Mouse (Mus musculus) urinary bladder, postnatal 25 days (tissue): ENCODE data around the gene Inpp5k.

Experiments
- DNase-seq: peaks from one replicate; pipeline ENCODE4 v3.0.0; 2022; ENCODE audit warnings: low spot score

Gene Inpp5k

DNA sequence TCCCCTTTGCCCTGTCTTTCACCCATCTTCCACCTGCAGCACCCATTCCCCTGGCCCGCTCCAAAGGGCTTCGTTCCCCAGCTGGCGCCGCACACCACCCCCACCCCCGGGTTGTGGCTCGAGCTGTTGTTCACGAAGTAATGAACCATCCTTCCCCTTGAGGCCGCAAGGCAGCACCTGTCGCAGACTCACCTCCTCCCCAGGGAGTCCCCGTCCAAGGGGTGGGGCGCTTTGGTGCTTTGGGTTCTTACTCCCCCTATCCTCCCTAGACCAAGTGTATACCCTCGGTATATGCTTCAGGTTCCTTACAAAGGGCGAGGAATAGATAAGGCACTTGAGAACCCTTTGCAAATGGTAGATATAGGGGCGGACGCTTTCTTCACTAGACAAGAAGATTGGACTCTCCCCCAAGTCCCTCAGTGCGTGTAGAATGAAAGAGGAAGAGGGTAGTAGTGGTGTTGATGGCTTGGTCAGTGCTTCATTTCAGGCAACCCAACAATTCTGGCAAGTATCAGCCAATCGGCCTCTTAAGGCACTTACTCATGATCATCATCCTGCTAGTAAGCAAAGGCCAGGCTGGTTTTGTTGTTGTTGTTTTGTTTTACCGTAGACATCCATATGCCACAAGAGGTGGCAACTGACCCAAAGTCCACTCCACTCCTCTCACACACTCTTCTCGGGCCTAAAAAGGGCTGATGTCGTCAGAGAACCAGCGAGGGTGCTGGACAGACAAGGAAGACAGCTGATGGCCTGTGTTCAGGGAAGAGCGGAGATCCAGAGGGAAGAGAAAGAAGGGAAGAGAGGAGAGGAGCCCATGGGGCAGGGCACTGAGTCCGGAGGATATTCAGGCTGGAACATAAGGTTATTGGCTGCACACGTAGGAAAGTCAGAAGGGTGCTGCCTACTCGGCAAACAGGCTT, 23.9 kb downstream of the Inpp5k start:
- no peak for DNase-seq

DNA sequence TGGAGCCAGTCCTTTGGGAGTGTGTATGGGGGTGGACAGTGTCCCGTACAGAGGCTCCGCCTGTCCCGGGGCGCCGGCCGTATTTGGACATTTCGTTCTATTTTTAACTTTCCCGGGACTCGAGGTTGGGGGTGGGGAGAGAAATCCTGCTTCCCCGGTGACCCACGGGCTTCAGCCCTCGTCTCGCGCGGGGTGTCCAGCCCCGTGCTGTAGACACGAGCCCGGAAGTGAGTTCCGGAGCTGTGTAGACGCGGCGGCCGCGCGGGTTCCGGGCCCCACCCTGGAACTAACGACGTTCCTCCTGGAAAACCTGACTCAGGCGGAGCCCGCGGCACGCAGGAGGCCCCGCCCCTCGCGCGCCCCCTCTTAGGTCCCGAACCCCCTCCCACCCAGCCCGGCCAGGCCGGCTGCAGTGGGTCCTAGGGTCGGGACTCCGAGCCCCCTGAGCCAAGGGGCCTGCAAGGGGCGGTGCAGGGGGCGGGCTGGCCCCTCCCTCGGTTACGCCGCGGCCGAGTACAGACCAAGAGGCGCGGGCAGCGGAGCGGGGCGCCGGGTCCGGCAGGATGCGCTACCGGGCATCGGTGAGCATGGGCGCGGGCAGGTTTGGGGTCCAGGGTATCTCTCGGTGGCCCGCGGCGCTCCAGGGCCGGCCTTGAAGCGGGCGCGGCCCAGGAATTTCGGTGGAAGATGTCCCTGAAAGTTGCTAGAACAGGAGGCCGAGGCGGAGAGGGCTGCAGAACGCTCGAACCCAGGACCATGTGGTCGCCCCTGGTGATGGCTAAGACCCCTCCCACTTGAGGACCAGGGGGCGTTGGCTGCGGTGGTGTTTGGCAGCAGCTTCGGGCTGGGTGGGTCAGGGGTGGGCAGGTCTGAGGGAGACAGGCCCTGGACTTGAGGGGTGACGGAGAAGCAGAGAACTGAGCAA, 25.1 kb downstream of the Inpp5k start:
- peak; percentile 75 for DNase-seq

DNA sequence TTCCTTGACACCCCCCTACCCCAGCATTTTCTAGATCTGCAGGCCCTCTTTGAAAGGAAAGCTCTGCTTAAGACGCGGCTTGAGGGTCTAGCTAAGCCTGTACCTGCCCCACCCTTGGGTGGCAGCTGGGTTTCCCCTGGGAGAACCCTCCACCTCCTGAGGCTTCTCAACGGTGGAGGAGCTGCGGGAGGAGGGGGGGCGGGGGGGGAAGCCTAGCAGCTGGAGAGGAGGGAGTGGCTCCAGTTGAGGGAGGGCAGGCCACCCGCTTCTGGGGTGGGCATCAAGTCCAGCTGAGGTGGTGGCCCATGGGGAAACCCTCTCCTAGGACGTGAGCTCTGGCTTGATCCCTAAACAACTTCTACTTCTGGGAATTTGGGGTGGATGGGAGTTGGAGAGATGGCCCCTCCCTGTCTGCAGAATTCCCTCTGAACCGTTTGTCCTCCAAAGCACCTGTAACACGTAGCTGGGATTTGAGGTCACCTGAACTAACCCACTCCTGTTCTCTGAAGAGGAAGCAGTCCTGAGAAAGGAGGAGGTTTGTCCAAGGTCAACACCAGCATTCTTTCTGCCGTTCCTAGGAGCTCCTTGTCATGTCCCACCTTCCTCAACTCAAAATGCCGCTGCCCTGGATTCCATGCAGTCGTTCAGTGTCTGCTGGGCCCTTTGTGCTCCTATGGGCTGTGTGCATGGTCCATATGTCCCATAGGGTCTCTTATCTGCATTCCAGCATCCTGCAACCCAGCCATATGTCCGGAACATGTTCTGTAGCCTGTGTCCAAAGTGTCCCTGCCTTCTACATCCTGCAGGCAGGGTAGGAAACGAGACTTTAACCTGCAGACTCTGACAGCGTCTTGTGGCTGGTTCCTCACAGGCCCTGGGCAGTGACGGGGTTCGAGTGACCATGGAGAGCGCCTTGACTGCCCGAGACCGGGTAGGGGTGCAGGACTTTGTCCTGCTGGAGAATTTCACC, 26.1 kb downstream of the Inpp5k start:
- DNase-seq: no peak

DNA sequence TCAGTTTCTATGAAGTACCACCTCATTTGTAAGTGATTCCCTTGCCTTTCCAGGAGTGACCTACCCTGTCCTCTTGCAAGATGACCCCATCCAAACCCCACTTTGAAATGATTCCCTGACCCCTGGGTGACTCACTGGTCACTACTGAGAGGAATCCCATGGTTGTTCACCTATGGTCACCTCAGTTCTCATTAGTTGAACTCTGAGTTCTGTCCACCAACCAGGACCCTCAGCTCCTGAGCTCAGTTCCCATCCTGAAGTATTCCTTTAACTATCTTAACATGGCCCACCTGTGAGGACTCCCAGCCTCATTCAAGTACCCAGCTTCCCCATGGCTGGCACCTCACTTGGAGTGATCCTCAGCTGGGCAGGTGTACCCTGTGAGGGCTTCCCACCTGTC, 27.1 kb downstream of the Inpp5k start:
- no peak for DNase-seq

DNA sequence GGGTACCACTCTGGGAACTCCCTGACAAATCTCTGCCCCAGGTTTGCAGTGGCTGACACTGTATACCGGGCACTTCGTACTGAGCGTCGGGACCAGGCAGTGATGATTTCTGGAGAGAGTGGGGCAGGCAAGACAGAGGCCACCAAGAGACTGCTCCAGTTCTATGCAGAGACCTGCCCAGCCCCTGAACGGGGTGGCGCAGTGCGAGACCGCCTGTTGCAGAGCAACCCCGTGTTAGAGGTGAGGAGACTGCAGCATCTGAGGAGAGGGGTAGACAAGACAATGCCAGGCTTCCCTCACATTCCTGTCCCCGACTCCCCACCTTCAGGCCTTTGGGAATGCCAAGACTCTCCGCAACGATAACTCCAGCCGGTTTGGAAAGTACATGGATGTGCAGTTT, 27.5 kb downstream of the Inpp5k start:
- no peak for DNase-seq

DNA sequence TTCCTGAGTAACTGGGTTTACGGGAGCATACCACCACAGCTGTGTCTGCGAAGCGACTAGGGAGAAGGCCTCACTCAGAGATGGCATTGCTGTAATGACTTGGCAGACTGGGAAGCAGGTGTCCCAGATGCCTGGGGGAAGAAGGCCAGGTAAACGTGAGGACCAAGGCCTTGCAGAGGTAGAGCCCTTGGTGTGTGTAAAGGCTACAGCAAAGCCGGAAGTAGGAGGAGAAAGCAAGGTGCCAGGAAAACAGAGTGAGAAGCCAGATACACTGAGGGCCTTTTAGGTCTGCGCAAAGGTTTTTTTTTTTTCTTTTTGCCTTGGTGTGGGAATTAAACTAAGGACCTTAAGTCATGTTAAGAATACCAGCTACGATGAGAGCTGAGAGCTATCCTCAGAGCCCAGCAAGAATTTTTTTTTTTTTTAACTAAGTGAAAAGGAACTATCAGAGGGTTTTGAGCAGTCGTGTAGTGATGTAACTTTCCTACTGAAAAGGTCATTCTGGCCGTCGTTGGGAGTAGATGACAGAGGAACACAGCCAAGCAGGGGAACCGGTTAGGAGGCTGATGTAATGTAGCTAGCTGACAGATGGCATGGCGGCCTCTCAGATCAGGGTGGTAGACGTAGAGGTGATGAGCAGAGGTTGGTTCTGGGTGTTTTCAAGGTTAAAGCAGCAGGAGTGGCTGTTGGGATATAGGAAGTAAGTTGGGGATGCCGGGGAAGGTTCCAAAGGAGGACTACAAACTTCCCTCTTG, 28.4 kb downstream of the Inpp5k start:
- no peak for DNase-seq

DNA sequence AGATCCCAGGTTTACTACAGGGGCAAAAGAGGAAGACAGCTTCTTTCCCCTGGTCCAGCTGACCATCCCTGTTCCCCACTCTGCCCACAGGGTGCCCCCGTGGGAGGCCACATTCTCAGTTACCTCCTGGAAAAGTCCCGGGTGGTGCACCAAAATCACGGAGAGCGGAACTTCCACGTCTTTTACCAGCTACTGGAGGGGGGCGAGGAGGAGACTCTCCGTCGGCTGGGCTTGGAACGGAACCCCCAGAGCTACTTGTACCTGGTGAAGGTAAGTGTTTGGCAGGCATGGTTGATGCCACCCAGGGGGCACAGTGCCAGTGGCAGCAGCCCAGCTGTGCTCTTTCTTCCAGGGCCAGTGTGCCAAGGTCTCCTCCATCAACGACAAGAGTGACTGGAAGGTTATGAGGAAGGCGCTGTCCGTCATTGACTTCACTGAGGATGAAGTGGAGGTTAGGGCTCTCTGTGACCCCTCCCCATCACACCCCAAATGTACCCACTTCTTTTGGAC, 29.3 kb downstream of the Inpp5k start:
- no peak for DNase-seq

DNA sequence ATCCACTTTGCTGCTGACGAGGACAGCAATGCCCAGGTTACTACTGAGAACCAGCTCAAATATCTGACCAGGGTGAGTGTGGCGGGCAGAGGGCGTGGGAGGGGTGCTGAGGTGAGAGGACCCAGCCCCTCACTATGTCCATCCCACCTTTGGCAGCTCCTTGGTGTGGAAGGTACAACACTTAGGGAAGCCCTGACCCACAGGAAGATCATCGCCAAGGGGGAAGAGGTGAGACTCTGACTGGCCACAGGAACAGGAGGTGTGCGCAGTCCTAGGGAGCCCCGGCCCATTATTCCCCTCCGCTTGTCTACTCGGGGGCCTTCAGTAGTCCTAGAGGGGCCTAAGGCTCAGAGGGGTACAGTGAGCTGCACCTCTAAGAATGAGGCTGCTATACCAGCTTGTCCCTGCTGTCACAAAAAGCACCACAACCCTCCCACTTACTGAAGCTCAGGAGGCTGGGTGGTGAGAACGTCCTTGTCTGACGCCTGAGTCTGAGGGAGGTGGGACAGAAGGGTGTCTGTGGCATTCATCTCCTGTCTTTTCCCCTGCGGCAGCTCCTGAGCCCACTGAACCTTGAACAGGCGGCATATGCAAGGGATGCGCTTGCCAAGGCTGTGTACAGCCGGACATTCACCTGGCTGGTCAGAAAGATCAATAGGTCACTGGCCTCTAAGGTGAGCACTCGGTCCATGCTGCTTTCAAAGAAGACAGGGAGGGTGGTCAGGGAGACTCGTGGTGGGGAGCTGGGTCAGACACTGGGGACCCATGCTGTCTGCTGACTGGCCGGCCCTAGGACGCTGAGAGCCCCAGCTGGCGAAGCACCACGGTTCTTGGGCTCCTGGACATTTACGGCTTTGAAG, 30.4 kb downstream of the Inpp5k start:
- no peak for DNase-seq

DNA sequence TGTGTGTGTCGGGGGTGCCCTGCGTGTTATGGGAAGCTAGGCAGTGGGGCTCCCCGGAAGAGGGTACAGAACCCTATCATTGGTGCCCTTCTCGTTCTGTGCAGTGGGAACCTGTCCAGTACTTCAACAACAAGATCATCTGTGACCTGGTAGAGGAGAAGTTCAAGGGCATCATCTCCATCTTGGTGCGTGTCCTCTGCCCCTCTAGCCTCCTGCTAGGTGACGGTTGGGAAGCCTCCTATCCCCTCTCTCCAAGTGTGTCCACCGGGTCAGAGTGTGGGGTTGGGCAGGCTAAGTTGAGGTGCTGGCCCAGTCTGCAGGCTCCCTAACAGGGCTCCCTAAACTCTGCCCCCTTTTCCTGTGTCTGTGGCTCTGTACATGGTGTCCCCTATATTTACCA, 31.3 kb downstream of the Inpp5k start:
- DNase-seq: no peak

DNA sequence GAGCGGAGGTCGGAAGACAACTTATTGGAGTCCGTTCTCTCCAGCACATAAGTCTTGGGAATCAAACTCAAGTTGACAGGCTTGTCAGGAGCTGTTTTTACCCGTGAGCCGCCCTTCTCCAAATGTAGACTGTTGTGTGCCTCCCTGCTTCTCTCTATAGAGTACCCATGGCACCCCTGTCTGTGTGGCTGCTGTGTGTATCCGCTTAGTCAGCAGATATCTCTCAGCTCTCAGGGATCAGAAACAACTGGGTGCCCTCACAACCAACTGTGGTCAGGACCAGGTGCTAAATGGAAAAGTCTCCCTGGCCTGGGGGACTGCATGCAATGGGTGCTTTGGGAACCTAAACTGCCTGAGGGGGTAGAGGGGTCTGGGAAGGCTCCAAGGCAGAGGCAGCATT, 35.5 kb downstream of the Inpp5k start:
- no peak for DNase-seq

DNA sequence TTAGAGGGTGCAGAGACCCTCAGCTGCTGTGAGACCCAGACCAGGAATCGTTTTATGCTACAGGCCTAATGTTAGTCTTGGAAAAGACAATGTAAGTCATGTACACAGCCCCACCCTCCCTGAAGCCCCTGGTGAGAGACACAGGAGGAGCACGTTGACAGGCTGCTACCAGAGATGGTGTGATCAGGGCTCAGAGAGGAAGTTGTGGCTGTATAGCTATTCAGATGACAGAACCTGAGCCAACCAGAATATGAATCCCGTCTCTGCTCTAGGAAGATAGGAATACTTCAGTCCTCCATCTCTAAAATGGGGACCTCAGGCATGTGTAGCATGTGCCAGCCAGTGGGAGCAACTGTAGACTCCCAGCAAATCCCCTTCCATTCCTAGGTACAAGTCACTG, 37.8 kb downstream of the Inpp5k start:
- DNase-seq: no peak

DNA sequence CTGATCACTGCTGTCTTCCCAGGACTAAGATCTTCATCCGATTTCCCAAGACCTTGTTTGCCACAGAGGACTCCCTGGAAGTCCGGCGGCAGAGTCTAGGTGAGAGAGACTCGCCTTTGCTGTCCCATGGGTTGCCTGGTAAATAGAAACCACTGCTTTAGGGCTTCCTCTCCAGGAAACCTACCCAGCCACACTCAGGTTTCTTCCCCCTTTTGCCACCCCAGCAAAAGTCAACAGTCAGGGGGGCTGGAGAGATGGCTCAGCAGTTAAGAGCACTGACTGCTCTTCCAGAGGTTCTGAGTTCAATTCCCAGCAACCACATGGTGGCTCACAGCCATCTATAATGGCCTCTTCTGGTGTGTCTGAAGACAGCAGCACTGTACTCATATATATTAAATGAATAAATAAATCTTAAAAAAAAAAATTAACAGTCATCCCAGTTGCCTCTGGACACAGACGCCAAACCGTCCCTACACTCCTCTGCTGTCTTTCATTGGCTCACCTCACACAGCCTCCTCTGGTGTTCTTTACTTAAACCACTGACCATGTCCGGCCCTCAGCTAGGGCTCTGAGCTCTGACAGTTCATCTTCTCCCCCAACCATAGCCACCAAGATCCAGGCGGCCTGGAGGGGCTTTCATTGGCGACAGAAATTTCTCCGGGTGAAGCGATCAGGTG, 38.5 kb downstream of the Inpp5k start:
- no peak for DNase-seq

DNA sequence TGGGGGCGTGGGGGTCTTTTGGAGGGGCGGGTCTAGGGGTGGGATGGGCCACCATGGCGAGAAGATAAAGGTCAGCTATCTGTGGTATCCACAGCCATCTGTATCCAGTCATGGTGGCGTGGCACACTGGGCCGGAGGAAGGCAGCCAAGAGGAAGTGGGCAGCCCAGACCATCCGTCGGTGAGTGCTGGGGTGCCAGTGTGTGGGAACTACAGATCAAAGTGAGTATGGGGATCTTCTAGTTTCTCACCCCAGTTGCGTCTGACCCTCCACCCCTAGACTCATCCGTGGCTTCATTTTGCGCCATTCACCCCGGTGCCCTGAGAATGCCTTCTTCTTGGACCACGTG, 39.0 kb downstream of the Inpp5k start:
- no peak for DNase-seq

DNA sequence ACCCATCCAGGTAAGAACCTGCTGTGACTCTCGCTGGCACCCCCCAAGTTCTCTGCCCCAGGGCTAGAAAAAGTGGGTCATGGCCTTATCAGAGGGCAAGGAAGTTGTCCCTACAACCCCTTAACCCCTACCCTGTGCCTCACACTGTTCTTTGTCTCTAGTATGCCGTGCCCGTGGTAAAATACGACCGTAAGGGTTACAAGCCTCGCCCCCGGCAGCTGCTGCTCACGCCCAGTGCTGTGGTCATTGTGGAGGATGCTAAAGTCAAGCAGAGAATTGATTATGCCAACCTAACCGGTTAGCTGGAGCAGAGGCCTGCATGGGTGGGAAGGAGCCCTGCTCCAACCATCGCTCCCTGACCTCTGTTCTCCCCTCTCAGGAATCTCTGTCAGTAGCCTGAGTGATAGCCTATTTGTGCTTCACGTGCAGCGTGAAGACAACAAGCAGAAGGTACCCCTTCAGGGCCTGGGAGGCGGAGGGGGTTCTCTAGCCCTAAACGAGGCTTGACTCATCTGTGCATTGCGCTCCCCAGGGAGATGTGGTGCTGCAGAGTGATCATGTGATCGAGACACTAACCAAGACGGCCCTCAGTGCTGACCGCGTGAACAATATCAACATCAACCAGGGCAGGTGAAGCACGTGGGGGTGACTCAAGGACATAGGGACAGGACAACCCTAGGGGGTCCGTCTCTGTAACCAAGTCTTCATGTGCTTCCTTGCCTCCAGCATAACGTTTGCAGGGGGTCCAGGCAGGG, 40.8 kb downstream of the Inpp5k start:
- DNase-seq: no peak

DNA sequence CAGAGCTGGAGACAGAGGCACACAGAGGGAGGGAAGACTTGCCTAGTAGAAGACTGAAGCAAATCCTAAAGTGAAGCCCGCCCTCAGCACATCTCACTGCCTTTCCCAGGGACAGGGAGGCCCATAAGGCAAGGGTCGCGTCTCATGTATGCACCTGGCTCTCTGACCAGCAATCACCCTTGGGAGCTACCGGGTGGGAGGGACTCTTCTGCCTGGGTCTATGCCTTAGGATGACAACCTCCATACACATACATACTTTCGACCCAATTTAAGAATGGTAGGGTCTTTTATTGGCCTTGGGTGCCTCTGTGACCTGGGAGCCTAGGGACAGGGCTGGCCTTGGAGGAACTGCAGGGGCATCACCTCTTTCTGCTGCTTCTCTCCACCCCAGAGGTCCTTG, 42.6 kb downstream of the Inpp5k start:
- DNase-seq: no peak

DNA sequence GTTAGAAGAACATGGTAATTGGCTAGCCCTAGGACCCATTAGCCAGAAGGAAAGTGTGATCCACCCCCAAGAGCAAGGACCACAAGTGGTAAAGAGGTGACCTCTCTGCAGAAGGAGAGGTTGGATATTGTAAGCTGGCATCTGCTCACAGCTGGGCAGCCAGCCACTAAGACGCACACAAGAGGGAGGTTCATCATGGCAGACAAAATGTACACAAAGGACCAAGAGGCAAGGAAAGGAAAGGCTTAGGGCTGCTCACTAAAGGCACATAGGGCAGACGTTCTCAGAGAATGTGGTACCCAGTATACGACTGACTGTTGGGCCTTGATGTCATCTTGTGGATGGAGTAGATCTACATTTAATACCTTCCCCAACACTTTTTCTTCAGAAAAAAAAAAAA, 44.1 kb downstream of the Inpp5k start:
- DNase-seq: no peak

DNA sequence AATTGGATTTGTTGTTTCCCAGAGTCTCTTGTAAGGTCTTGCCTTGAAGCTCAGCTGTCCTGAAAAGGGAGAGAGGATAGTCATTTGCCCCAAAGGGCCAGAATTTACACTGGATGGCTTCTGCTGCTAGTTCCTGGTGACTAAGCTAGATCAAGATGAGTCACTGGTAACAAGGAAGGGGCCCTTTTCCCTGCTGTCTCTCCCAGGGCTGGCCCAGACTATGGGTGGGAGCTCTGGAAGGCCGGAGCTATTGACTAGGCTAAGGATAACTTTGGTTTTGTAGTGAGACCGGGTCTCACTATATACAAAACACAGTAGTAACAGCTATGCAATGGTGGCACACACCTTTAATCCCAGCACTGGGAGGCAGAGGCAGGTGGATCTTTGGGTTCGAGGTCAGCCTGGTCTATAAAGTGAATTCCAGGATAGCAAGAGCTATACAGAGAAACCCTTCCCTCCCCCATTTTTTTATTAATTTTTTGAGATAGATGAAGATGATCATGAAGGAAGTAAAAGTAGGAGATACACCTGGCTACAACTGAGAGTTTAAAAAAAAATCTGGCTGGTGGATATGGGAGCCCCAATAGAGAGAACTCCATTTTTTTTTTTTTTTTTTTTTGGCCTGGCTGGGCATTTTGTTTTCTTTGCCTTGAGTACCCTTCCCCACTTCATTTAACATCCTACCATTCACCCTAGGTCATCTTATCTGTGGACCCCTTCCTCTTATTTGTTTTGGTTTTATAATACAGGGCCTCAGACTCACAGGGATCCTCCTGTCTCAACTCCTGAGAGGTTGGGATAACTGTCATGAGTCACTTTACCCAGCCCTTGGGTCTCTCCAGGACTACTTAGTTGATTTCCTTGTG, 47.3 kb downstream of the Inpp5k start:
- no peak for DNase-seq
